Mouse (Mus musculus): ENCODE data around the gene Cyb5r1. TPM values are rescaled to one million over a fixed set of nuclear protein-coding genes. Genes with fewer than 3 reads are reported as not detected.
"Not testable (repeated sequence)": the region's sequence is repeated elsewhere in the genome, so short reads cannot be mapped to it uniquely, and the experiment has no call there.

The Cyb5r1 gene
- polyA plus RNA-seq, 1 experiment from 2014 or later = 26.4 TPM

DNA sequence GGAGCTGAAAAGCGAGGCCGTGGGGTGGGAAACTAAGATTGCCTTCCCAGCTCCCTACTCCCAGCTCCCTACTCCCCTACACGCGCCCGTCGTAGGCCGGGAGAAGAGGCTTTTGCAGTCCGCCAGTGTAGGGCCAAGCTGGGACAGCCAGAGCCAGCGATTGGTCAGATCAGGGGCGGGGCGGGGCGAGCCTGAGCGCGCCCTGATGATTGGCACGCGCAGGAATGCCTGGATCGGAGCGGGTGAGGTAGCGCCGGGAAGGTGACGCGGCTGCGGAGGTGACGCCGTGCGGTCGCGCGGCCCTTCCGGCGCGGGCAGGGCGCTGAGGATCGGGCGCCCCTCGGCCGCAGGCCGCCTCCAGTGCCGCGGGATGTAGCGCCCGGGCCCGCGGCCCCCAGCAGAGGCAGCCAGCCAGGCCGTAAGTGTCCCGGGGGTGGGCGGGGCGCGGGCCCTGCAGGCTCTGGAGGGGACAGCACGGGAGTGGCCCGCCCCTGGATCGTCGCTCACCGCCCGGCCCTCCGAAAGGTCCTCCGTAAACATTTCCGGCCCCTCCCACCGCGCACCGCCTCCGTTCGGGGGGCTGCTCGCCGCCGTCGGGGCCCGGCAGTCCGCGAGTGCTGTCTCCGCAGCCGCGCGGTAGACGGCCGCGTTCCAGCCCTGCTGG, 9.9 kb downstream of the Cyb5r1 start, which contains the start of gene Adipor1:
Adipor1 (plus strand) TSS at position 211 of the 664 bp plus-strand sequence.
- H3K27me3 ChIP-seq = no peaks in the 10 kb centered on the region
- H3K9me3 ChIP-seq = no peaks in the 10 kb centered on the region
- H3K36me3 ChIP-seq = peaks cover 11% of the 10 kb centered on the region; the same call in 1 of the 2 replicates
- H3K9ac ChIP-seq (replicated peaks) = peak within 1 kb of the TSS; percentile 87
- peak; percentile 100 for ATAC-seq (ENCODE audit: low FRiP score, low read depth)
- under 1% methylated on average over 71 of the region's 77 CpGs for WGBS
- peak within 1 kb of the TSS; percentile 72 for H3K4me2 ChIP-seq (replicated peaks)
- peak within 1 kb of the TSS; percentile 92 for H3K4me3 ChIP-seq
- H3K4me1 ChIP-seq = peaks cover 42% of the 10 kb centered on the region
- H3K27ac ChIP-seq (replicated peaks) = peak within 1 kb of the TSS; percentile 92

DNA sequence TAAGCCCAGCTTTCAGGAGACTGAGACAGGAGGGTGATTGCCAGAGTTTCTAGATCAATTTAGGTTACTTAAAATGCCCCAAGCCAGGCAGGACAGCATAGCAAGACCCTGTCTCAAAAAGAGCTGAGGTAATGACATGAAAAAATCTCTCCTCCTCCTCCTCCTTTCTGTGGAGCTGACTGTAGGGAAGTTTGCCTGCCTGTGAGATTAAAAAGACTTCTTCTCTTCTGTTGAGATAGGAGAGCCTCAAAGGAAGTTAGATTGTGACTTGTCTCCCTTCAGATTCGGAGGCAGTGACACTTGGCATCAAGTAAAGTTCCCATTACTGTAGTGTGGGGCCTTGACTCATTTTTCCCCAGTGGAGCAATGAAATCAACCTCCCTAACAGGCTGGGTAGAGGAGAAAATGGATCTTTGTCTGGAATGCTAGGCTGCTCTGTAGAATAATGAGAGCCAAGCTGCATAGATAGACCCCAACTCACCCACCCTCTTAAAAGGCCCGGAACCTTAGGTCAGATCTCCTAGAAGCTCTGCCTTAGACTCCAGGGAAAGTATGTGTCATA, 13.1 kb downstream of the Cyb5r1 start:
- no peaks in the 10 kb centered on the region for H3K9me3 ChIP-seq
- no peak for ATAC-seq (ENCODE audit: low FRiP score, low read depth)
- peaks cover 42% of the 10 kb centered on the region for H3K4me1 ChIP-seq
- H3K4me2 ChIP-seq (replicated peaks) = no peak overlapping the region
- no peak overlapping the region for H3K4me3 ChIP-seq
- no peak overlapping the region for H3K9ac ChIP-seq (replicated peaks)
- peaks cover 9% of the 10 kb centered on the region for H3K36me3 ChIP-seq
- H3K27me3 ChIP-seq = no peaks in the 10 kb centered on the region
- WGBS = 87% methylated on average over 2 of the region's 2 CpGs
- no peak overlapping the region for H3K27ac ChIP-seq (replicated peaks)

- Histone ChIP-seq H3K27ac (replicated peaks) (no peak overlapping the region), H3K4me1 (peaks cover 40% of the 10 kb centered on the region), H3K36me3 (peaks cover 16% of the 10 kb centered on the region)
Observed at GRCm38 (mm10) chr1:134419176-134419575, 13.8 kb downstream of the Cyb5r1 start.

GRCm38 (mm10) chr1:134419751-134420458, 14.5 kb downstream of the Cyb5r1 start:
- Histone ChIP-seq H3K36me3 (peaks cover 23% of the 10 kb centered on the region), H3K4me1 (peaks cover 33% of the 10 kb centered on the region), H3K4me2 (replicated peaks) (no peak overlapping the region), H3K9ac (replicated peaks) (no peak overlapping the region), H3K27me3 (no peaks in the 10 kb centered on the region), H3K27ac (replicated peaks) (no peak overlapping the region), H3K4me3 (no peak overlapping the region), H3K9me3 (no peaks in the 10 kb centered on the region)
- 62% methylated on average over 5 of the region's 5 CpGs for WGBS
- ATAC-seq (ENCODE audit: low FRiP score, low read depth) = no peak

More at GRCm38 (mm10) chr1:134419176-134419575, 13.8 kb downstream of the Cyb5r1 start:
- H3K9ac ChIP-seq (replicated peaks) = no peak overlapping the region
- no peaks in the 10 kb centered on the region for H3K27me3 ChIP-seq
- no peak overlapping the region for H3K4me3 ChIP-seq
- H3K4me2 ChIP-seq (replicated peaks) = no peak overlapping the region
- WGBS = 81% methylated on average over 1 of the region's 1 CpGs
- no peak for ATAC-seq (ENCODE audit: low FRiP score, low read depth)
- no peaks in the 10 kb centered on the region for H3K9me3 ChIP-seq

GRCm38 (mm10) chr1:134423911-134424310, 18.6 kb downstream of the Cyb5r1 start:
- 82% methylated on average over 10 of the region's 10 CpGs for WGBS
- H3K9ac ChIP-seq (replicated peaks) = no peak overlapping the region
- no peak overlapping the region for H3K4me2 ChIP-seq (replicated peaks)
- peaks cover 10% of the 10 kb centered on the region; the same call in 1 of the 2 replicates for H3K4me1 ChIP-seq
- H3K4me3 ChIP-seq = no peak overlapping the region
- H3K9me3 ChIP-seq = no peaks in the 10 kb centered on the region
- no peaks in the 10 kb centered on the region for H3K27me3 ChIP-seq
- H3K27ac ChIP-seq (replicated peaks) = no peak overlapping the region
- ATAC-seq (ENCODE audit: low FRiP score, low read depth) = no peak
- H3K36me3 ChIP-seq = peaks cover 63% of the 10 kb centered on the region

GRCm38 (mm10) chr1:134426289-134426688, 20.9 kb downstream of the Cyb5r1 start:
- Histone ChIP-seq H3K27me3 (no peaks in the 10 kb centered on the region), H3K4me2 (replicated peaks) (no peak overlapping the region)

DNA sequence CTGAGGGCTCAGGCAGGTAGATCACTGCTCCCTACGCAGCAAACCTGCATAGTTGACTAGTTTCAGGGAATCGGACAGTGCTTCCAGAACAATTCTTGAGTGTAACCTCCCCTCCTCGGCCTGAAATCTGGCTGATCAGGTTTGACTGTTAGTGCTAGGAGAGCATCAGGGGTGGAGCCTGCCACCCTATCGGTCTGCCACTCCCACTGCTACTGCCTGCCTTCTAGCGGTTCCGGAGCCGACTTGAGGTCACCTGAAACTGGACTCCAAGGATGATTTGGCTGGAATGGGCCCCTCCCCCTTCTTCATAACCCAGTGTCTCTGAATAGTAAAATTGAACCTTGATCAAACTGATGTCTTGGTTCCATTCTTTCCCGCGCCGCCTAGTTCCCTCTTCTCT, 27.6 kb downstream of the Cyb5r1 start:
- Histone ChIP-seq H3K4me1 (no peaks in the 10 kb centered on the region), H3K9ac (replicated peaks) (no peak overlapping the region), H3K36me3 (peaks cover 53% of the 10 kb centered on the region), H3K27me3 (no peaks in the 10 kb centered on the region), H3K4me3 (no peak overlapping the region), H3K9me3 (no peaks in the 10 kb centered on the region), H3K4me2 (replicated peaks) (no peak overlapping the region), H3K27ac (replicated peaks) (no peak overlapping the region)
- ATAC-seq (ENCODE audit: low FRiP score, low read depth) = no peak
- 92% methylated on average over 10 of the region's 10 CpGs for WGBS

More at GRCm38 (mm10) chr1:134426289-134426688, 20.9 kb downstream of the Cyb5r1 start:
- Histone ChIP-seq H3K4me3 (no peak overlapping the region), H3K4me1 (no peaks in the 10 kb centered on the region), H3K9ac (replicated peaks) (no peak overlapping the region), H3K9me3 (no peaks in the 10 kb centered on the region), H3K36me3 (peaks cover 84% of the 10 kb centered on the region), H3K27ac (replicated peaks) (no peak overlapping the region)
- WGBS = 85% methylated on average over 5 of the region's 5 CpGs
- no peak for ATAC-seq (ENCODE audit: low FRiP score, low read depth)

GRCm38 (mm10) chr1:134433473-134433872, 28.1 kb downstream of the Cyb5r1 start:
- no peak for ATAC-seq (ENCODE audit: low FRiP score, low read depth)
- no peaks in the 10 kb centered on the region for H3K9me3 ChIP-seq
- no peak overlapping the region for H3K27ac ChIP-seq (replicated peaks)
- 93% methylated on average over 4 of the region's 4 CpGs for WGBS
- no peaks in the 10 kb centered on the region for H3K4me1 ChIP-seq
- no peak overlapping the region for H3K9ac ChIP-seq (replicated peaks)
- peaks cover 48% of the 10 kb centered on the region for H3K36me3 ChIP-seq
- H3K4me2 ChIP-seq (replicated peaks) = no peak overlapping the region
- no peak overlapping the region for H3K4me3 ChIP-seq
- H3K27me3 ChIP-seq = no peaks in the 10 kb centered on the region

GRCm38 (mm10) chr1:134435414-134435813, 30.1 kb downstream of the Cyb5r1 start:
- Histone ChIP-seq H3K4me2 (replicated peaks) (no peak overlapping the region), H3K36me3 (peaks cover 32% of the 10 kb centered on the region), H3K27me3 (no peaks in the 10 kb centered on the region), H3K4me1 (no peaks in the 10 kb centered on the region), H3K9me3 (no peaks in the 10 kb centered on the region), H3K27ac (replicated peaks) (no peak overlapping the region), H3K9ac (replicated peaks) (no peak overlapping the region), H3K4me3 (no peak overlapping the region)
- WGBS = 23% methylated on average over 4 of the region's 4 CpGs
- no peak for ATAC-seq (ENCODE audit: low FRiP score, low read depth)

- no peaks in the 10 kb centered on the region for H3K4me1 ChIP-seq
- no peaks in the 10 kb centered on the region for H3K9me3 ChIP-seq
- H3K27me3 ChIP-seq = no peaks in the 10 kb centered on the region
- no peaks in the 10 kb centered on the region for H3K36me3 ChIP-seq
- H3K4me2 ChIP-seq (replicated peaks) = no peak overlapping the region
- 87% methylated on average over 6 of the region's 6 CpGs for WGBS
- H3K4me3 ChIP-seq = no peak overlapping the region
- H3K9ac ChIP-seq (replicated peaks) = no peak overlapping the region
- no peak overlapping the region for H3K27ac ChIP-seq (replicated peaks)
- ATAC-seq (ENCODE audit: low FRiP score, low read depth) = no peak
Observed at GRCm38 (mm10) chr1:134440437-134440836, 35.1 kb downstream of the Cyb5r1 start.

DNA sequence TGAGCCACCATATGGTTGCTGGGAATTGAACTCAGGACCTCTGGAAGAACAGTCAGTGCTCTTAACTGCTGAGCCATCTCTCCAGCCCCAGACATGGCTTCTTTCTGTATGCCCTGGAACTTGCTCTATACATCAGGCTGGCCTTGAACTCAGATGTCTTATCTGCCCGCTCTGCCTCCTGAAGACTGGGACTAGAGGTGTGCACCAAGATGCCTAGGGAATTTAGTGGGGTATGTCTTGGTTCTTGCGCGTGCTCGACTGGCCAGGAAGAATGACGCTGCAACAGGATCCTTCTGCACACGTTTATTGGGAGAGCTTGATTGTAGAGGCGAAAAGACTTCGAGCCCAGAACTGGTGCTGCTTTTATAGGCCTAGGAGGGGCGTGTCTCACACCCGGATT, 36.4 kb downstream of the Cyb5r1 start:
- H3K27ac ChIP-seq (replicated peaks); H3K4me1 ChIP-seq; ATAC-seq (ENCODE audit: low FRiP score, low read depth); H3K27me3 ChIP-seq; H3K36me3 ChIP-seq; H3K4me3 ChIP-seq; H3K9me3 ChIP-seq; H3K9ac ChIP-seq (replicated peaks); H3K4me2 ChIP-seq (replicated peaks): not testable (repeated sequence)
- 92% methylated on average over 7 of the region's 10 CpGs for WGBS

DNA sequence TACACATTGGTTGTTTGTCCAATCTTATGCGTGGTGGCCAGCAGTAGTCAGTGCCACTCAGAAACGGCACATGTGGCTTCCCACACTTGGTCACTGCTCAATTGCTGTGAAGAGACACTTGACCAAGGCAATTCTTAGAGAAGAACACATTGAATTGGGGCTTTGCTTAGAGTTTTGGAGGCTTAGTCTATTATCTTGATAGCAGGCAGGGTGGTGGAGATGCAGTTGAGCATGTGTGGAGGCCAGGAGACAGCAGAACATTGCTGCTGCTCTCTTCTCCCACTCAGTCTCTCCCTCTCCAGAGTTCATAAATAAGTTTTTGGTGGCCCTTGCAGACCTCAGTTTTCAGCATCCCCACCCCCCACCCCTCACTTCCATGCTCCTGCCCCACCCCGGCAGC, 37.0 kb downstream of the Cyb5r1 start:
- H3K27ac ChIP-seq (replicated peaks) = no peak overlapping the region
- ATAC-seq (ENCODE audit: low FRiP score, low read depth) = no peak
- H3K27me3 ChIP-seq = no peaks in the 10 kb centered on the region
- H3K9ac ChIP-seq (replicated peaks) = no peak overlapping the region
- WGBS = 95% methylated on average over 3 of the region's 3 CpGs
- H3K36me3 ChIP-seq = no peaks in the 10 kb centered on the region
- H3K4me3 ChIP-seq = no peak overlapping the region
- H3K9me3 ChIP-seq = no peaks in the 10 kb centered on the region
- H3K4me1 ChIP-seq = no peaks in the 10 kb centered on the region
- no peak overlapping the region for H3K4me2 ChIP-seq (replicated peaks)

Data from midbrain, embryonic 12.5 days (tissue).